Mouse (Mus musculus): ENCODE measurements around the gene Olfr691. TPM values are rescaled to one million over a fixed set of nuclear protein-coding genes. Genes with fewer than 3 reads are reported as not detected.

Olfr691 gene
- total RNA-seq, 4 experiments from 2014 or later: 0.31 to 1.0 (median 0.62) TPM

Other genes starting within 250 kb of the Olfr691 start
- not detected for gene Olfr680-ps1, start 249.5 kb downstream of the Olfr691 start, total RNA-seq (2022)
- not detected for gene Olfr681, start 225.4 kb downstream of the Olfr691 start, total RNA-seq (2022)
- gene Olfr683, start 195.3 kb downstream of the Olfr691 start, total RNA-seq (2022): not detected
- gene Olfr684, start 178.6 kb downstream of the Olfr691 start, total RNA-seq (2022): not detected
- gene Olfr685, start 156.3 kb downstream of the Olfr691 start, total RNA-seq (2022): not detected
- not detected for gene Olfr686, start 134.8 kb downstream of the Olfr691 start, total RNA-seq (2022)
- not detected for gene Olfr688, start 54.2 kb downstream of the Olfr691 start, total RNA-seq (2022)
- not detected for gene Olfr689, start 31.1 kb downstream of the Olfr691 start, total RNA-seq (2022)
- gene Olfr690, start 8.2 kb downstream of the Olfr691 start, total RNA-seq (2022): 1 to 10 TPM in 1 of 4 experiments, under 1 TPM in 3; 0.39 to 2.0 (median 0.68) TPM
- gene Olfr692, start 26.0 kb upstream of the Olfr691 start, total RNA-seq (2022): not detected
- not detected for gene Gm5901, start 32.8 kb upstream of the Olfr691 start, total RNA-seq (2022)
- gene Fam160a2, start 57.8 kb upstream of the Olfr691 start, total RNA-seq (2022): 10 to 100 TPM; 53.0 to 63.3 (median 60.1) TPM
- 1 to 10 TPM in 1 of 4 experiments, under 1 TPM in 3; 0.54 to 1.1 (median 0.76) TPM for gene Cnga4, start 62.3 kb upstream of the Olfr691 start, total RNA-seq (2022)
- gene Cckbr, start 83.5 kb upstream of the Olfr691 start, total RNA-seq (2022): 10 to 100 TPM in 1 of 4 experiments, 1 to 10 TPM in 3; 8.6 to 10.8 (median 9.4) TPM
- gene Cavin3, start 140.0 kb upstream of the Olfr691 start, total RNA-seq (2022): 10 to 100 TPM; 11.0 to 14.1 (median 12.4) TPM
- gene Smpd1, start 212.1 kb upstream of the Olfr691 start, total RNA-seq (2022): 10 to 100 TPM; 82.2 to 87.5 (median 85.0) TPM
- 100 to 1,000 TPM; 351 to 364 (median 362) TPM for gene Apbb1, start 239.4 kb upstream of the Olfr691 start, total RNA-seq (2022)

All from layer of hippocampus, adult 8-10 months (tissue).